Mouse (Mus musculus) MEL (cell line): ENCODE results near the gene Rsph6a. TPM values are rescaled to one million over a fixed set of nuclear protein-coding genes. Genes with fewer than 3 reads are reported as not detected.

Experiments
- DNase-seq: peaks from one replicate; pipeline ENCODE4 v3.0.0; 2011; ENCODE audit warnings: low read depth, low spot score
- H3K27ac ChIP-seq: 2 replicates; pipeline ENCODE4 v1.5.1; 2012; ENCODE audit warnings: low read depth, mild to moderate bottlenecking, control low read depth, low read length, moderate library complexity; ENCODE audit not compliant: control insufficient read depth
- H3K27me3 ChIP-seq, 2 experiments: fragments of 150-350 bp in 1 of 2; sonication (generic) in 1 of 2; 2 replicates each; pipeline ENCODE4 v1.6.1; 2012; ENCODE audit warnings: low read length in 2 of 2, mild to moderate bottlenecking in 2 of 2, improper control_type of control experiment in 1 of 2, moderate library complexity in 1 of 2; ENCODE audit not compliant: insufficient read depth in 2 of 2, control insufficient read depth in 1 of 2
- H3K36me3 ChIP-seq, 2 experiments: 2 replicates each; pipeline ENCODE4 v1.6.1; 2012 to 2014; ENCODE audit warnings: low read length in 2 of 2, improper control_type of control experiment in 1 of 2, inconsistent platforms in 1 of 2, mild to moderate bottlenecking in 1 of 2; ENCODE audit not compliant: insufficient read depth in 2 of 2, control insufficient read depth in 1 of 2
- H3K4me1 ChIP-seq, 2 experiments: fragments of 150-350 bp in 1 of 2; sonication (generic) in 1 of 2; 2 replicates each; pipeline ENCODE4 v1.6.1; 2012; ENCODE audit warnings: low read length in 2 of 2, improper control_type of control experiment in 1 of 2, mild to moderate bottlenecking in 1 of 2; ENCODE audit not compliant: insufficient read depth in 2 of 2, control insufficient read depth in 1 of 2
- H3K4me3 ChIP-seq, 2 experiments: fragments of 150-350 bp in 1 of 2; sonication (generic) in 1 of 2; 2 replicates each; pipeline ENCODE4 v1.5.1; 2012; ENCODE audit warnings: low read depth in 2 of 2, low read length in 2 of 2, mild to moderate bottlenecking in 2 of 2, moderate library complexity in 2 of 2, control low read depth in 1 of 2, improper control_type of control experiment in 1 of 2; ENCODE audit not compliant: control insufficient read depth in 1 of 2, insufficient read depth in 1 of 2
- H3K79me2 ChIP-seq: 2 replicates; pipeline ENCODE4 v1.6.1; 2012; ENCODE audit warnings: mild to moderate bottlenecking, low read length, moderate library complexity; ENCODE audit not compliant: control insufficient read depth, poor library complexity, insufficient read depth
- H3K9ac ChIP-seq: 2 replicates; pipeline ENCODE4 v1.6.1; 2012; ENCODE audit warnings: low read depth, mild to moderate bottlenecking, control low read depth, low read length, moderate library complexity; ENCODE audit not compliant: control insufficient read depth, poor library complexity, severe bottlenecking
- H3K9me3 ChIP-seq: fragments of 150-350 bp; sonication (generic); replicated peaks from 2 replicates; pipeline ENCODE4 v1.6.1; 2012; ENCODE audit warnings: mild to moderate bottlenecking, low read length, improper control_type of control experiment, moderate library complexity; ENCODE audit not compliant: insufficient read depth
- BHLHE40 ChIP-seq: IDR thresholded peaks from 2 replicates; pipeline ENCODE4 v1.6.1; 2012; ENCODE audit warnings: low read depth, mild to moderate bottlenecking, inconsistent platforms, low read length, improper control_type of control experiment, borderline replicate concordance
- CHD1 ChIP-seq: IDR thresholded peaks from 2 replicates; pipeline ENCODE4 v1.6.1; 2012; ENCODE audit warnings: low read depth, mild to moderate bottlenecking, inconsistent platforms, low read length, improper control_type of control experiment
- CHD2 ChIP-seq: IDR thresholded peaks from 2 replicates; pipeline ENCODE4 v1.6.1; 2011; ENCODE audit warnings: low read length, improper control_type of control experiment
- E2F4 ChIP-seq: IDR thresholded peaks from 2 replicates; pipeline ENCODE4 v1.6.1; 2011; ENCODE audit warnings: low read depth, low read length, improper control_type of control experiment, borderline replicate concordance
- ELF1 ChIP-seq: IDR thresholded peaks from 2 replicates; pipeline ENCODE4 v1.6.1; 2014; ENCODE audit warnings: low read depth, mild to moderate bottlenecking, inconsistent platforms, low read length, improper control_type of control experiment, moderate library complexity
- GATA1 ChIP-seq: IDR thresholded peaks from 2 replicates; pipeline ENCODE4 v1.6.1; 2011; ENCODE audit warnings: low read depth, low read length, improper control_type of control experiment
- JUND ChIP-seq: IDR thresholded peaks from 2 replicates; pipeline ENCODE4 v1.6.1; 2011; ENCODE audit warnings: low read depth, mild to moderate bottlenecking, improper control_type of control experiment, low read length
- KAT2A ChIP-seq: conservative IDR thresholded peaks from 2 replicates; pipeline ENCODE4 v1.6.1; 2012; ENCODE audit warnings: low read depth, low read length, improper control_type of control experiment, inconsistent platforms
- MAFK ChIP-seq: IDR thresholded peaks from 2 replicates; pipeline ENCODE4 v1.6.1; 2011; ENCODE audit warnings: low read depth, mild to moderate bottlenecking, low read length, improper control_type of control experiment, borderline replicate concordance
- MAX ChIP-seq: IDR thresholded peaks from 2 replicates; pipeline ENCODE4 v1.6.1; 2011; ENCODE audit warnings: low read length, improper control_type of control experiment
- MAZ ChIP-seq: IDR thresholded peaks from 2 replicates; pipeline ENCODE4 v1.6.1; 2012; ENCODE audit warnings: low read depth, mild to moderate bottlenecking, inconsistent platforms, low read length, improper control_type of control experiment
- MEF2A ChIP-seq: IDR thresholded peaks from 2 replicates; pipeline ENCODE4 v1.6.1; 2014; ENCODE audit warnings: low read depth, mild to moderate bottlenecking, inconsistent platforms, low read length, improper control_type of control experiment; ENCODE audit not compliant: poor library complexity, insufficient replicate concordance, severe bottlenecking; ENCODE audit errors: extremely low read depth
- MXI1 ChIP-seq: IDR thresholded peaks from 2 replicates; pipeline ENCODE4 v1.6.1; 2011; ENCODE audit warnings: mild to moderate bottlenecking, low read depth, low read length, improper control_type of control experiment
- MYC ChIP-seq: IDR thresholded peaks from 2 replicates; pipeline ENCODE4 v1.6.1; 2011; ENCODE audit warnings: low read depth, mild to moderate bottlenecking, low read length, improper control_type of control experiment, moderate library complexity
- NELFE ChIP-seq: IDR thresholded peaks from 2 replicates; pipeline ENCODE4 v1.6.1; 2011; ENCODE audit warnings: low read depth, low read length, improper control_type of control experiment
- NRF1 ChIP-seq: IDR thresholded peaks from 2 replicates; pipeline ENCODE4 v1.6.1; 2014; ENCODE audit warnings: low read depth, mild to moderate bottlenecking, inconsistent platforms, low read length, improper control_type of control experiment, moderate library complexity; ENCODE audit not compliant: poor library complexity, insufficient read depth, severe bottlenecking
- POLR2A ChIP-seq, 2 experiments: IDR thresholded peaks; 2 replicates each; pipeline ENCODE4 v1.6.1; 2011 to 2012; ENCODE audit warnings: low read length in 2 of 2, mild to moderate bottlenecking in 2 of 2, control low read depth in 1 of 2, improper control_type of control experiment in 1 of 2, low read depth in 1 of 2, moderate library complexity in 1 of 2; ENCODE audit not compliant: control insufficient read depth in 1 of 2, insufficient read depth in 1 of 2, poor library complexity in 1 of 2
- POLR2AphosphoS2 ChIP-seq: IDR thresholded peaks from 2 replicates; pipeline ENCODE4 v1.6.1; 2011; ENCODE audit warnings: low read length, improper control_type of control experiment
- POLR2AphosphoS5 ChIP-seq: IDR thresholded peaks from 2 replicates; pipeline ENCODE4 v1.6.1; 2012; ENCODE audit warnings: low read depth, borderline replicate concordance, mild to moderate bottlenecking, inconsistent platforms, low read length, moderate library complexity, mixed read lengths
- RCOR1 ChIP-seq: IDR thresholded peaks from 2 replicates; pipeline ENCODE4 v1.6.1; 2012; ENCODE audit warnings: low read depth, mild to moderate bottlenecking, inconsistent platforms, low read length, improper control_type of control experiment
- SIN3A ChIP-seq: IDR thresholded peaks from 2 replicates; pipeline ENCODE4 v1.6.1; 2012; ENCODE audit warnings: low read length, improper control_type of control experiment, inconsistent platforms
- SMC3 ChIP-seq: IDR thresholded peaks from 2 replicates; pipeline ENCODE4 v1.6.1; 2011; ENCODE audit warnings: low read depth, low read length, improper control_type of control experiment
- TCF12 ChIP-seq: IDR thresholded peaks from 2 replicates; pipeline ENCODE4 v1.6.1; 2014; ENCODE audit warnings: low read depth, mild to moderate bottlenecking, inconsistent platforms, low read length, improper control_type of control experiment, moderate library complexity
- USF1 ChIP-seq: IDR thresholded peaks from 2 replicates; pipeline ENCODE4 v1.6.1; 2014; ENCODE audit warnings: low read depth, mild to moderate bottlenecking, inconsistent platforms, low read length, improper control_type of control experiment, moderate library complexity
- ZC3H11A ChIP-seq: IDR thresholded peaks from 2 replicates; pipeline ENCODE4 v1.6.1; 2012; ENCODE audit warnings: low read depth, mild to moderate bottlenecking, inconsistent platforms, low read length, improper control_type of control experiment
- ZKSCAN1 ChIP-seq: IDR thresholded peaks from 2 replicates; pipeline ENCODE4 v1.6.1; 2012; ENCODE audit warnings: low read depth, mild to moderate bottlenecking, inconsistent platforms, low read length, improper control_type of control experiment, moderate library complexity
- ZMIZ1 ChIP-seq: IDR thresholded peaks from 2 replicates; pipeline ENCODE4 v1.6.1; 2012; ENCODE audit warnings: low read depth, mild to moderate bottlenecking, inconsistent platforms, low read length, improper control_type of control experiment, moderate library complexity
- polyA plus RNA-seq, 2 experiments: library from polyadenylated mRNA; stranded (reverse) in 1 of 2; unstranded in 1 of 2; fragments of >175 nt in 1 of 2; fragments of >200 nt in 1 of 2; gene quantifications; 2 replicates each; pipeline versions ENCODE4 v1.2.1 to v1.2.4; 2012; ENCODE audit warnings: low replicate concordance in 2 of 2, low read depth in 1 of 2; ENCODE audit not compliant: insufficient read length in 2 of 2, insufficient read depth in 1 of 2, missing spikeins in 1 of 2
- total RNA-seq: library from RNA; depleted of rRNA; stranded (reverse); fragments of 300-350 nt; gene quantifications from 2 replicates; pipeline ENCODE4 v1.2.3, GENCODE M21; 2012

The Rsph6a gene
- total and polyA plus RNA-seq, 3 experiments = 0.04 to 0.23 TPM; not detected in 1

- Histone ChIP-seq H3K4me1 (peaks cover 0 to 6% of the 10 kb centered on the region in 2 experiments; a peak in 2 of 4 replicates), H3K4me3 (no peak overlapping the region), H3K36me3 (peaks cover 0 to 2% of the 10 kb centered on the region in 2 experiments; a peak in 1 of 4 replicates), H3K9me3 (no peaks in the 10 kb centered on the region), H3K79me2 (no peaks in the 10 kb centered on the region), H3K9ac (no peak overlapping the region), H3K27me3 (peaks cover 0 to 3% of the 10 kb centered on the region in 2 experiments; a peak in 1 of 4 replicates), H3K27ac (no peak overlapping the region)
- no peak for DNase-seq
- TF ChIP-seq POLR2AphosphoS2 (no peak), ZKSCAN1 (no peak), USF1 (no peak), CHD1 (no peak), MAX (no peak), NRF1 (no peak), JUND (no peak), ZMIZ1 (no peak), MEF2A (no peak), MXI1 (no peak), SMC3 (no peak), TCF12 (no peak), SIN3A (no peak), POLR2A (IDR thresholded peaks at IDR 0.05; ENCODE audit: control insufficient read depth in 1 of 2, insufficient read depth in 1 of 2, low read depth in 1 of 2, low read length in 2 of 2, poor library complexity in 1 of 2) (no peak), RCOR1 (no peak), KAT2A (no peak), NELFE (no peak)
These were observed 52.9 kb downstream of the Rsph6a start for GRCm38 (mm10) chr7:19107436-19107835.

- DNase-seq = no peak
- H3K9ac ChIP-seq = no peak overlapping the region
- peaks cover 0 to 3% of the 10 kb centered on the region in 2 experiments; a peak in 1 of 4 replicates for H3K27me3 ChIP-seq
- no peak overlapping the region for H3K4me3 ChIP-seq
- no peaks in the 10 kb centered on the region for H3K79me2 ChIP-seq
- H3K27ac ChIP-seq = no peak overlapping the region
- peaks cover 0 to 2% of the 10 kb centered on the region in 2 experiments; a peak in 1 of 4 replicates for H3K36me3 ChIP-seq
- no peaks in the 10 kb centered on the region for H3K9me3 ChIP-seq
- H3K4me1 ChIP-seq = peaks cover 0 to 3% of the 10 kb centered on the region in 2 experiments; a peak in 2 of 4 replicates
- no peak for TF ChIP-seq POLR2AphosphoS5
- no peak for TF ChIP-seq CHD2
- TF ChIP-seq ELF1 = no peak
- no peak for TF ChIP-seq ZC3H11A
- TF ChIP-seq POLR2A (IDR thresholded peaks at IDR 0.05; ENCODE audit: control insufficient read depth in 1 of 2, insufficient read depth in 1 of 2, low read depth in 1 of 2, low read length in 2 of 2, poor library complexity in 1 of 2) = no peak
- no peak for TF ChIP-seq NRF1
- no peak for TF ChIP-seq BHLHE40
- TF ChIP-seq MEF2A = no peak
- TF ChIP-seq E2F4 = no peak
- TF ChIP-seq MYC = no peak
- TF ChIP-seq USF1 = no peak
- TF ChIP-seq GATA1 = no peak
- no peak for TF ChIP-seq MAZ
- no peak for TF ChIP-seq MXI1
- TF ChIP-seq KAT2A = no peak
- TF ChIP-seq MAFK = no peak
These were observed 55.1 kb downstream of the Rsph6a start for GRCm38 (mm10) chr7:19109565-19109964.
